Mouse (Mus musculus): ENCODE results near the gene Pot1b.

- TF ChIP-seq EP300 (IDR thresholded peaks at IDR 0.05; ENCODE audit: low read depth) (no peak), CTCF (IDR thresholded peaks at IDR 0.05; ENCODE audit: low read depth) (no peak)
Measured at GRCm38 (mm10) chr17:55721270-55721669, 8.8 kb upstream of the Pot1b start.
